Mouse (Mus musculus) mouse trophoblast stem cell (cell line): ENCODE measurements around the gene Fbxl17.

ENCODE experiments used
- in situ Hi-C, 2 experiments: fragments of 300-500 bp; cut with MseI, MboI; formaldehyde crosslinking; loops; 2 replicates in 1 of 2; 3 replicates in 1 of 2; pipeline ENCODE4 v1.15.1; 2025

The Fbxl17 gene

DNA sequence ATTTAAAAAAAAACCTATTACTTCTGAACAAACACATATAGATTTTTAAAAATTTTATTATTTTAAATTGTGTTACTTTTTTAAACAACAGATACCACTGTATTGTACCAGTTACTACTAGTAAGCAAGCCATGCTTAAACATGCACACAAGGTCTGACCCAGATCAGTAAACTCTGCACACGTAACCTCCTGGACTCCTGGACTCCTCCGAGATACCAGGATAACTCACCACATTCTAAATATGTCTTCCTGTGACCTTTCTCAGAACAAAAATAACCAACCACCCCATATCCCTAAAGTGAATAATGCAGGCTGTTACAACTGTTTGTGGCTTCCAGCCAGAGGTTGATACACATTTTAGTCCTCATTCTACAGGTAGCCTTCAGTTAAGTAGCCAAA is 170.9 kb downstream of the Fbxl17 start:
- in situ Hi-C loops: no loop called here

DNA sequence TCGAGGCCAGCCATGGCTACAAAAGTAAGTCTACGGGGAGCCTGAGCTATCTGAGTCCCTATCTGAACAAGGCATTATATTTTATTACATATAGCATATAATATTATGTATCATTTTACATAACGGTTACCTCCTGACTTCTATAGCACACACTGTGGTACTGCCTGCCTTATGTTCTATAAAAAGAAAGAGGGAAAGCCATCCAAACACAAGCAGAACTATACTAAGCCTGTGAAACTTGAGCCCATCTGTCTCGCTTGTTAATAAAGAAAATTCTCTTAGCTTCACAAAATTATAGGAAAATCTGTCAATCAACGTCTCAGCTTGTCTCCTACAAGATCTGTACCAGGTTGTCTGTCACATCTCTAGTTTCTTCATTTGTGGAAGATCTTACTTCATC is 173.6 kb downstream of the Fbxl17 start:
- in situ Hi-C loops: no loop called here

DNA sequence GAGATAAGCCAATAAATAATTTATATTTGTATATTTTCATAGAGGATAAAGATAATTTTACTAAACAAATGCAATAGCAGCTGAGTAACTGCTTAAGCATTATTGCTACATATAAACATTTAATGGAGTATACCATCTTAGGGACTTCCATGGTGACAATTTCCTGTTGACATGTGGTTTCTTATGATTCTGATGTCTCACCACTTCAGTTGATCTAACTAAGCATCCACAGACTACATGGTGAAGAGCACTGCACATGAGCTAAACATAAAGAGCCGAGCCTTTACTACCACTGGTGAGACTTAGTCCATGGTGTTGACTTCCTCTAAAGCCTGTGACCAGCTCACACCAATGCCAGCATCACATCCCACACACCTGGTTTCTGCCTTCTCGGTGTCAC is 175.1 kb downstream of the Fbxl17 start:
- in situ Hi-C loops: no loop called here

DNA sequence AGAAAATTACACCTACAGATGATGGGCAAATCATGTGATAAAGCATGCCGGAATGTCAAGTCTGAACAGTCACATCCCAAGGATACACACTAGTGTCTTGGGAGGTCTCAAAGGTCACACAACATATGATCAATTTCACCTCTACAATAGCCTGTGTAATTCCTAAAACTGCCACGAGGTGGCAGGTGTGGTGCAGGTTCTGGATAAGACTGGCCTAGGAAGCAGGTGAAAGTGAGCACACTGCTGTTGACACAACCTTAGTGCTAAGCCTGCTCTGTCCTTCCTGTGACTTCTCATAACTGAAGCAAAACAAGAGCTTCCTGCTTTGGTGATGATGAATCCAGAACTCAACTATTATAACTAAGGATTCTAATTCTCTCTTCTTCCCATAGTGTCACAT is 175.8 kb downstream of the Fbxl17 start:
- in situ Hi-C loops: no loop called here

DNA sequence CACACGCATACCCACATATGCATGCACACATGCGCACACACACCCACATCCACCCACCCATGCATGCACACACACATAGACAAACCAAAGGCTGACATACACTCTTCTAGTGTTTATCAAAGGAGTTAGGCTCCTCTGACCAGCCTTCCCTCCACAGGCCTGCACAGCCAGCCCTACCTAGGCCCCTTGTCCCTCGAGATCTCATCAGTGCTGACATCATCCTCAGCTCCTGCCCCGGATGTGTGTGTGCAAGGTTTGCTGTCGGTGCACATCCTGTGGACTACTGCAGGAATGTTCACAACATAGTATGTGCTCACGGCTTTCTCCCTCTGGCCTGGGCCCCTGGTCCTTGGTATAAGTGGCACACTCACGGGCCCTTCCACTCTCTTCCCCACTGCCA is 177.0 kb downstream of the Fbxl17 start:
- in situ Hi-C loops: no loop called here

GRCm38 (mm10) chr17:63321290-63321689 is 178.5 kb downstream of the Fbxl17 start:
- in situ Hi-C loops: no loop called here

DNA sequence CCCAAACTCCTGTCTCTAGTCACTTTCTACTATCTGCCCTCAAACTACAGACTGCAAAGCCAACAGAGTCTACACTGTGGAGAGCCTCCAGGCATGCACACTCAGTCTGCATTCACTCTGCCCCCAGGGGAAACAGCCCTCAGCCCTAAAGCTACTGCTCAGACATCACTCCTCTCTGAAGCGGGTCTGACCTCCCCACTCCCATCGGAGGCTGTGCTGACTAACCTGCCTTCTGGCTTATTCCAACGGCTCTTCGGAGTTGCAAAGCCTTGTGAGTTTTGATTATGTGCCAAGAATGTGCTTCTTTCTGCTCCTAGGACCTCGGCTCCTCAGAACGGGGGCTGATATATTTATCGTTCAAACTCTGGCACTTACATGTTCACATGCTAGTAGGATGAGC is 182.3 kb downstream of the Fbxl17 start:
- in situ Hi-C loops: no loop called here

DNA sequence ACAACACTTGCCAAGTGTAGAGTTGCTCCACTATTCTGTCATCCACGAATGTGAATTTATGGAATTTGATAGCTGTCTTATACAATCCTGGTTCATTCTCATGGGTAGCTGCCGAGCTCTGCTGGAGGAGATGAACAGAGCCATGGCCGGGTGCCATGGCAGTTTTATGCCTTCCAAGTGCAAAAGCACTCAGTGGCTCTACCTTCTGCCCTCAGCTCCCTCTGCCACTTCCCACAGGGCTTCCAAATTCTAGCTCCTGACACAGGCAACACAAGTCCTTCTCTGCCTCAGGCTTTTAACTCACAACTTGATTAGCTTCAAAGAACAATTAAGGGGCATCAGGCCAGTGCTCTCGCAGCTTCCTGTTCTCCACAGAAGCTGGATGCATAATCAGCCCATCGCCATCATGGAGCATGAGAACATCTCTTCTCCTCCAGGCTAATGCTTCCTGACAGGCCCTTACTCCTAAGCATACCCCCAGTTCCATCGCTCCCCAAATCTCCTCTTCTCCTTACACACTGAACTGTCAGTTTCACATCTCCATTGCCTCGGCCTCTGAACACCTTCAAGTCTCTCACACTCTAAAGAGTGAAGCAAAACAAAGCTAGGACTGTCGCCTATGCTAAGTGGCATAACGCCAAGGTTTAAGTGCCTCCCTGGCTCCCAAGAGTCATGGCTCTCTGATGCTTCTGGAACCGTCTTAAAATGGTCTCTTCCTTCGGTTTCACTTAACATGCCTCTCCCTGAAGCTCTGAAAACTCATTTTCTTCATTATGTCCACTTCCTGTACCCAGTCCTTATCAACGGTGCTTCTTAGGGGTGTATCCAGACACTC is 184.0 kb downstream of the Fbxl17 start:
- in situ Hi-C loops: no loop called here

GRCm38 (mm10) chr17:63312804-63313203 is 187.0 kb downstream of the Fbxl17 start:
- in situ Hi-C loops: no loop called here

DNA sequence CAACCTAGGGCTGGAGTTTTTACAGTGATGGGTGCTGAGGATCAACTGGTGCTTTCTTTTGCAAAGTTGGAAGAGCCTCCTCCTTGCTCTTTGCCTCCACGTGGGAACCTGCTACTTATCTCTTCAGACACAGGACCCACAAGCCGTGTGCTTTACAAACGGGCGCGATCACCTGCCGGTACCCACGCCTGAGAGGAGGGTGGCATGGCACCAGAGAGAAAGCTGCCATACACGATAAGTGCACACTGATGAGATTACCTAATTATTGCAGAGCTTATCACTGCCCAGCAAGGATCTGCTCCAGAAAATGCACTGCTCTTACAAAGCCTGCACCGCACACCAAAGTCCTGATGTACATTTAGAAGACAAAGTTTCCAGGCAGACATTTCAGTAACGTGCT is 187.5 kb downstream of the Fbxl17 start:
- in situ Hi-C loops: no loop called here

- in situ Hi-C loops: no loop called here
These were observed 188.2 kb downstream of the Fbxl17 start for GRCm38 (mm10) chr17:63311613-63312012.

DNA sequence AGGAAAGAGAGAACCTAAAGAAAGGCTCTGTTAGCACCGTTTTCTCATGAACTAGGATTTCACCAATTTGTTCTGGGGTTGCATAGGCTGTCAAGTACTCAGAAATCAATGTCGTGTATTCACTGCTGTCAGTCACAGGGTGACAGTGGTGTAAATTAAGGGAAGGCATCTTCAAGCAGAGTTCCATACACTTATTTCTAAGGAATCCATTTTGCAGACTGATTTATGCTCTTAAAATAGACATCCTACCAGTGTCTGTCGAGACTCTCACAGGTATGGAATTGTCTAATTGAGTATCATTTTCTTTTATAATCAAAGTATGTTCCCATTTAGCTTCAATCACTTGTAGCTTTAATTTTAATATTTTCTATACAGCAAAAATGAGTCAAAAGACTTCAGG is 189.8 kb downstream of the Fbxl17 start:
- in situ Hi-C loops: no loop called here

- in situ Hi-C loops: no loop called here
These were observed 196.0 kb downstream of the Fbxl17 start for GRCm38 (mm10) chr17:63303862-63304261.

GRCm38 (mm10) chr17:63301822-63302393 is 197.9 kb downstream of the Fbxl17 start:
- in situ Hi-C loops: no loop called here

DNA sequence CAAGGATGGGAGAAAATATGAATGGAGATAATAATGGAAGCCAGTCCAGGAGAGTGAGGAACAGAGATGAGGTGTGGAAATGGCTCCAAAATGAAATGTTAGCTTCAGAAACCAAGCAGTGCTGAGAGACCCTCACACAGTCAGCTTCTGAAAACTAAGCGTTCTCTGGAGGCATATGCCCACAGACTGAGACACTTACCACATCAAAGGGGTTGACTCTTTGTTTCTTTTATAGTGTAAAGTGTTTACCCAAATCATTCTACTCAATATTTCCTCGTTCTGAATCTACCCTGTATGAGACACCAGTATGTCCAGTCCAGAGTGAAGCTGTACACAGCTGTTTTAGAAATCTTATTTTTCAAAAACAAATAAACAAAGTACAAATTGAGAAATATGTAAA is 204.3 kb downstream of the Fbxl17 start:
- in situ Hi-C loops: no loop called here

- in situ Hi-C loops: no loop called here
These were observed 204.9 kb downstream of the Fbxl17 start for GRCm38 (mm10) chr17:63294961-63295360.

DNA sequence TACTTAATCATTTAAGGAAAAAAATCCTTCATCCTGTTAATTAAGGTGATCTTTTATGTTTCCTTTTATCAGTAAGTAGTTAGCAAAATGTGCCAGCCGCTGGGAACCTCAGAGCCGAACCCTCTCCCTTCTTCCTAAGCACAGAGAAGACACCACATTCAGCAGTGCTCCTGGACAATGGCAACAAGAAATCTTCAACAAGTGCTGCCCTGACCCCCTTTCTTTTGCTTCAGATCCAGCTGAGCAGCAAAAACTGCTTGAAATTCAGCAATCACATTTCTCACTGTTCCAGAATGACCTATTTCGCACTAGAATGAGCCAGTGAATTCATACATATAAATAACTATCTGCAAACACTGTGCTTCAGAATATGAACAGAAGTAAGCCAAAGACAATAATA is 205.8 kb downstream of the Fbxl17 start:
- in situ Hi-C loops: no loop called here

GRCm38 (mm10) chr17:63289317-63289913 is 210.4 kb downstream of the Fbxl17 start:
- in situ Hi-C loops: no loop called here

- in situ Hi-C loops: no loop called here
These were observed 211.0 kb downstream of the Fbxl17 start for GRCm38 (mm10) chr17:63288850-63289249.

DNA sequence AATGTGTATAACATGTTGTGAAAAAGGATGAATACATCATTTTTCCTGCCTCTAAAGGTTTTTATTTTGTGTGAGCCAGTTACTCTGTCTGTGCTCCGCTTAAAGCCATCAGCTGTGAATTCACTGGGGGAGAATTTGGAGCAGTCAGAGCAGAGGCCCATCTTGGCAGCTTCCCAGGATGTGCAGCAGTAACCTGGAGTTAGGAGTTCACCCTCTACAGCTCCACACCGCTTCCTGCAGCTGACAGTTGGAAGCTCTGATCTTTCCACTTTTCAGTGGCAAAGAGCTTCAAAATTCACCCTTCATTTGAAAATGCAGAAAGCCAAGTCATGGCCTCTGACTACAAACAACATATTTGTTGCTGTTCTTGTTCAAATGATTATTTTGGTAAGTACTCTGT is 212.4 kb downstream of the Fbxl17 start:
- in situ Hi-C loops: no loop called here

GRCm38 (mm10) chr17:63285265-63285939 is 214.4 kb downstream of the Fbxl17 start:
- in situ Hi-C loops: no loop called here

DNA sequence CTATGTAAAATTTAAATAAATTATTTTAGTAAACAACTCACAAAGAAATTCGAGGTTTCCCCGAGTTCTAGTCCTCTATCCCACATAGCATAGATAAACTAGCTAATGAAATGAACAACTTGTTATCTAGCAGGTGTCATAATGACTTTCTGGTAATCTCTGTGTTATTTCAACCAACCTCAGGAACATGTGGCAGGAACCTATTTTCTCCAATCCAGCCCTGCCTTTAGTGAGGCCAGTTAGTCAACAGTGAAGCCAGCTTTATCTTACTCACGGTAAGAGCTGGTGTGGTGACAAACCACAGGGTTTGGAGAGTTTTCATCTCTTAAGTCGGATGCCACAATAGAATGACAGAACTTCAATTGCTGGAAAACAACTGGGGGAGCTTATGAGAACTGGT is 215.7 kb downstream of the Fbxl17 start:
- in situ Hi-C loops: no loop called here

GRCm38 (mm10) chr17:63282004-63282403 is 217.8 kb downstream of the Fbxl17 start:
- in situ Hi-C loops: no loop called here
